Mouse (Mus musculus): ENCODE measurements at regions not wholly inside any gene's neighbourhood (a gene's known extent, or its start where the extent isn't known, plus 50 kb on each side); places are given as distances from the start of the nearest gene placed in this dataset.

DNA sequence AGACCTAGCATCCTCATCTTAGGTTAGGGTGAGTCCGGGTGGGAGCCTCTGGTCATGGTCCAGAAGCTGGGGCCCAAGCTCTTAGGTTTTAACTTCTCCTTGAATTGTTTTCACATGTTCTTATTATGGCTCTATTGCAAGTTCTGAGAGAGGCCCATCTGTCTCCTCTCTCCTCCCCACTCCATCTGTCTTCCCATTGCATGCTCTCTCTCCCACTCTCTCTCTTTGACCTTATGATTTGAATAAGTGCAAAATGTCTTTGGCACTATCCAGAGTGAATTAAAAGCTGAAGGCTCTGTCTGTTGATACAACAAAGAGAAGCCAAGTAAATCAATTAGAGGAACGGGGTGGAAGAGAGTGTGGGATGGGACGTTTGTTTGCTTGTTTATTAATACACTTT, 146.2 kb upstream of the Rfx3 start:
- no peak for DNase-seq (ENCODE audit: extremely low read depth, low read depth, low spot score)
- WGBS = 72% methylated on average over 3 of the region's 3 CpGs
- H3K4me1 ChIP-seq (ENCODE audit: control insufficient read depth, insufficient read depth, low read length) = no peaks in the 10 kb centered on the region
- no peaks in the 10 kb centered on the region for H3K36me3 ChIP-seq (ENCODE audit: control insufficient read depth, insufficient read depth, low read length)
- no peaks in the 10 kb centered on the region for H3K27me3 ChIP-seq (ENCODE audit: control insufficient read depth, insufficient read depth, low read length)
- no peak overlapping the region for H3K27ac ChIP-seq (replicated peaks; ENCODE audit: insufficient read depth, low read depth, low read length)
- TF ChIP-seq CTCF (IDR thresholded peaks at IDR 0.05; ENCODE audit: low read depth, low read length) = no peak
- TF ChIP-seq POLR2A (IDR thresholded peaks at IDR 0.05; ENCODE audit: extremely low read depth, insufficient read depth, low read length) = no peak
- H3K4me3 ChIP-seq (ENCODE audit: insufficient read depth, low read depth, low read length) = no peak overlapping the region
- H3K79me2 ChIP-seq (ENCODE audit: control insufficient read depth, insufficient read depth, low read length) = no peaks in the 10 kb centered on the region
- H3K9ac ChIP-seq (ENCODE audit: low read depth, low read length) = no peak overlapping the region

DNA sequence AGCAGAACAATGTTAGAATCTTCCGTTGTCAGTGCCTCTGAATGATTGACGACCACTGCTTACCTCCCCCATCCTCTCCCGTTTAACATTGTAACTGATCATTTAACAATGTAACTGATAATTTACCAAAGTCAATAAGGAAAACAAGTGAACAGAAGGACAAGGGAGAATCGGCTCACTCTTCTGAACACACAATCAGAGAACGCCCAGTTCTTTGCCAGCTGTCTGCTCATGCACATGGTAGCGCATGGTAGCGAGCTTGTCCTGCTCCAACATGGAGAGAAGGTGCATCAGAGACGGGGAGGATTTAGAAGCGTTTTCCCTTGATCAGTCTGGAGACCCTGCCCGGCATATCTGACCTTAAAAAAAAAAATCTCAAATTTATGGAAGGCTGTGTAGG, 126.6 kb upstream of the Rfx3 start:
- Histone ChIP-seq H3K9ac (ENCODE audit: low read depth, low read length) (no peak overlapping the region), H3K4me1 (ENCODE audit: control insufficient read depth, insufficient read depth, low read length) (no peaks in the 10 kb centered on the region), H3K27ac (replicated peaks; ENCODE audit: insufficient read depth, low read depth, low read length) (no peak overlapping the region), H3K36me3 (ENCODE audit: control insufficient read depth, insufficient read depth, low read length) (no peaks in the 10 kb centered on the region), H3K79me2 (ENCODE audit: control insufficient read depth, insufficient read depth, low read length) (no peaks in the 10 kb centered on the region), H3K27me3 (ENCODE audit: control insufficient read depth, insufficient read depth, low read length) (no peaks in the 10 kb centered on the region), H3K4me3 (ENCODE audit: insufficient read depth, low read depth, low read length) (no peak overlapping the region)
- DNase-seq (ENCODE audit: extremely low read depth, low read depth, low spot score) = no peak
- 68% methylated on average over 10 of the region's 10 CpGs for WGBS
- TF ChIP-seq POLR2A (IDR thresholded peaks at IDR 0.05; ENCODE audit: extremely low read depth, insufficient read depth, low read length) (no peak), CTCF (IDR thresholded peaks at IDR 0.05; ENCODE audit: low read depth, low read length) (no peak)

DNA sequence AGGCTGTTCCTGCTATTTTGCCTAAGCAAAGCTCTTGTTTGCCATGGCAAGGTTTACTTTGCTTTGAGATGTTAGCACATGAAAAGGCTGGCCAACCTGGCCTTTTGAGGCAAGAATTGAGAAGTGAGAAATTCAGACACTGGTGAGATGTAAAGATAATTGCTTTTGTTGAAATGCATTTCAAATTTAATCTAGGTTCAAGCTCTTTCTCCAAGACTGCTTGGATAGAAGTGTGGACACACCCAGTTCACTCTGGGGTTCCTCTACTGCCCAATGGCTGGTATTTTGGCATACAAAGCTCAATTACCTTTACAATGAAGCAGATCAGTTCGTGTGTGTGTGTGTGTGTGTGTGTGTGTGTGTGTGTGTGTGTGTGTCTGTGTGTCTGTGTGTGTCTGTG, 123.8 kb upstream of the Rfx3 start:
- Histone ChIP-seq H3K79me2 (ENCODE audit: control insufficient read depth, insufficient read depth, low read length) (no peaks in the 10 kb centered on the region), H3K27ac (replicated peaks; ENCODE audit: insufficient read depth, low read depth, low read length) (no peak overlapping the region), H3K36me3 (ENCODE audit: control insufficient read depth, insufficient read depth, low read length) (no peaks in the 10 kb centered on the region), H3K9ac (ENCODE audit: low read depth, low read length) (no peak overlapping the region), H3K4me1 (ENCODE audit: control insufficient read depth, insufficient read depth, low read length) (no peaks in the 10 kb centered on the region), H3K4me3 (ENCODE audit: insufficient read depth, low read depth, low read length) (no peak overlapping the region), H3K27me3 (ENCODE audit: control insufficient read depth, insufficient read depth, low read length) (no peaks in the 10 kb centered on the region)
- no peak for DNase-seq (ENCODE audit: extremely low read depth, low read depth, low spot score)
- 20% methylated on average over 1 of the region's 1 CpGs for WGBS
- TF ChIP-seq CTCF (IDR thresholded peaks at IDR 0.05; ENCODE audit: low read depth, low read length) (no peak), POLR2A (IDR thresholded peaks at IDR 0.05; ENCODE audit: extremely low read depth, insufficient read depth, low read length) (no peak)

DNA sequence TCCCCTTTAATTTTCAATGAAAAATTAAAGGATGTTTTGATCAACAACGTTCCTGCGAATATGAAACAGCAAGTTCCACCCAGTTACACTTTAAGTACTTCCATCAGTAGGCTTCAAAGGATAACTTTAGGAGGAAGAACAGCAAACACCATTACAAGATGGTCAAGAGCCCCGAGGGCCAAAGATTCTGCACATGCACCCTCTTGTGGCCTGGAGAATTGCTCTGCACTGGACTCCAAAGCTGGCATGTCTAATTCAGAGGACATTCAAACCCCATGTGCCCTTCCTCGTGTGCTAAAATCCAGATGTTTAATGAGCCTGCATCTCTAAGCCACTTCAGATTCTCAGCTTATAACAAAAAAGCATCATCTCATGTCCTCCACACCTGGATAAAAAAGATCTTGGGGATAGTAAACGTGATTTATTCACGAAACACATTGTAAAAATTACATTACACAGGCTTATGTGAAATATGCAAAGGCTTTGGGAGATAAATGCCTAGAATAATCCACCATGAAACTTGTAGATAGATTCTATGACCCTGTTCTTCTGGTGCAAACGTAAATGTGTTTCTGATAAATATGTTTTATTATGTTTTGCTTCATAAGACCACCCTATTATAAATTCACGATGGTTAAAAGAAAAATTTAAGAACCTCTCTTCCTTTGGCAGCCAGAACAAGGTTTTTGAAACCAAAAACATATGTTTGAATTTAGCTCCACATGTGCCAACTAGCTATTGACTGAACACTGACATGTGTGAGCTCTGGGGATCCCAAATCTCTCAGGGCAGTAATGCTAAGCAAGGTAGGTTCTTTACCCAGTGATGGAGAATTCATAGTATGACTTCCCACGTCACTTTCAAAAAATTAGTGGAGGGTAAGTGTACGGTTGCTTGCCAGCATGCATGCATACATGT, 100.6 kb upstream of the Rfx3 start:
- H3K4me3 ChIP-seq (ENCODE audit: insufficient read depth, low read depth, low read length) = no peak overlapping the region
- WGBS = 82% methylated on average over 10 of the region's 10 CpGs
- no peaks in the 10 kb centered on the region for H3K4me1 ChIP-seq (ENCODE audit: control insufficient read depth, insufficient read depth, low read length)
- no peak overlapping the region for H3K9ac ChIP-seq (ENCODE audit: low read depth, low read length)
- H3K27ac ChIP-seq (replicated peaks; ENCODE audit: insufficient read depth, low read depth, low read length) = no peak overlapping the region
- H3K79me2 ChIP-seq (ENCODE audit: control insufficient read depth, insufficient read depth, low read length) = no peaks in the 10 kb centered on the region
- H3K36me3 ChIP-seq (ENCODE audit: control insufficient read depth, insufficient read depth, low read length) = no peaks in the 10 kb centered on the region
- H3K27me3 ChIP-seq (ENCODE audit: control insufficient read depth, insufficient read depth, low read length) = no peaks in the 10 kb centered on the region
- TF ChIP-seq CTCF (IDR thresholded peaks at IDR 0.05; ENCODE audit: low read depth, low read length) (no peak), POLR2A (IDR thresholded peaks at IDR 0.05; ENCODE audit: extremely low read depth, insufficient read depth, low read length) (no peak)
- no peak for DNase-seq (ENCODE audit: extremely low read depth, low read depth, low spot score)

DNA sequence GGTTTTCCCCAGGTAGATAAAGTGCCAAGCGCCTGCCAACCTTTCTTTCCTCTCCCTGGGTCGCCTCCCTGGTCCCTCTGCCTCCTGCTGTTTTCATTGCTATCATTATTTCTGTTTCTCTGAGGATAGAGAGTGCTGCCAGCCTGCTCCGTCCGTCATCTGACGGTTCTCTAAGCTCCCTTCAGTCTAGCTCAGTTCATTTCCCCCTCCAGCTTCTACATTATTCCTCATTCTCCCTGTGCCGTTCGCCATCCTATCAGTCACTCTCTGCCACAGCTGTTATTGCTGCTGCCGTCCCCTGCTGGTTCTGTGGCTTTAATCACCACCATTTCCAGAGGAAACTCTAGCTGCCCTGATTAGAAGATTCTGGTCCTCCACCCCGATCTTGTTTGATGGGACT, 84.7 kb upstream of the Rfx3 start:
- Histone ChIP-seq H3K4me3 (ENCODE audit: insufficient read depth, low read depth, low read length) (no peak overlapping the region), H3K4me1 (ENCODE audit: control insufficient read depth, insufficient read depth, low read length) (no peaks in the 10 kb centered on the region), H3K27ac (replicated peaks; ENCODE audit: insufficient read depth, low read depth, low read length) (no peak overlapping the region), H3K36me3 (ENCODE audit: control insufficient read depth, insufficient read depth, low read length) (no peaks in the 10 kb centered on the region), H3K9ac (ENCODE audit: low read depth, low read length) (no peak overlapping the region), H3K27me3 (ENCODE audit: control insufficient read depth, insufficient read depth, low read length) (no peaks in the 10 kb centered on the region), H3K79me2 (ENCODE audit: control insufficient read depth, insufficient read depth, low read length) (no peaks in the 10 kb centered on the region)
- TF ChIP-seq POLR2A (IDR thresholded peaks at IDR 0.05; ENCODE audit: extremely low read depth, insufficient read depth, low read length) = no peak
- 39% methylated on average over 9 of the region's 9 CpGs for WGBS
- no peak for DNase-seq (ENCODE audit: extremely low read depth, low read depth, low spot score)

DNA sequence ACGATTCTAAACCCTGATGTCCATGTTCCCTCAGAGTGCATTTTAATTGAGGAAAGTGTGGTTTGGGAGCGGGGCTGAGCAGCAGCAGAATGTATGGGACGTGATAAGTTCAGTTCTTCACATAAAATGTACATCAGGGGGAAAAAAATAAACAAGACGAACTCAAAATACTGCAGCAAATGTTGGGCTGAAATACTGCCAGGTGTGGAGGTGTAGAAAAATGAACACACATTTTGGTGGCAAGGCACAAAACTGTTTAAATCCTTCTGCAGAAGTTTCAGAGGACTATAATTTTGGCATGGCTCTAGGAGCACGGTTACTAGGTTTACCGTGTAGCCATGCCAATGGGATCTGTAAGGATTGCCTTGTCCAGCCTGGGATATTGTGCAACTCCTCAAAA, 81.3 kb upstream of the Rfx3 start:
- Histone ChIP-seq H3K27ac (replicated peaks; ENCODE audit: insufficient read depth, low read depth, low read length) (no peak overlapping the region), H3K27me3 (ENCODE audit: control insufficient read depth, insufficient read depth, low read length) (no peaks in the 10 kb centered on the region), H3K4me1 (ENCODE audit: control insufficient read depth, insufficient read depth, low read length) (no peaks in the 10 kb centered on the region), H3K36me3 (ENCODE audit: control insufficient read depth, insufficient read depth, low read length) (no peaks in the 10 kb centered on the region), H3K79me2 (ENCODE audit: control insufficient read depth, insufficient read depth, low read length) (no peaks in the 10 kb centered on the region), H3K4me3 (ENCODE audit: insufficient read depth, low read depth, low read length) (no peak overlapping the region), H3K9ac (ENCODE audit: low read depth, low read length) (no peak overlapping the region)
- no peak for TF ChIP-seq CTCF (IDR thresholded peaks at IDR 0.05; ENCODE audit: low read depth, low read length)
- TF ChIP-seq POLR2A (IDR thresholded peaks at IDR 0.05; ENCODE audit: extremely low read depth, insufficient read depth, low read length) = no peak
- no peak for DNase-seq (ENCODE audit: extremely low read depth, low read depth, low spot score)
- WGBS = 80% methylated on average over 6 of the region's 6 CpGs
